Mouse (Mus musculus) urinary bladder, postnatal 36 days (tissue): ENCODE data around the gene Gm20503.

Experiments used
- DNase-seq, 2 experiments: peaks; one replicate each; pipeline ENCODE4 v3.0.0; 2022; ENCODE audit warnings: low spot score in 2 of 2, mixed read lengths in 1 of 2

Gene Gm20503

GRCm38 (mm10) chr4:59002948-59003805 is at the start of gene Gm20503:
Gene Gm20503, plus strand, starts transcription at chr4:59003210.
- DNase-seq, result peak; percentile 82 to 90

GRCm38 (mm10) chr4:58961719-58962118 is 41.3 kb upstream of the Gm20503 start:
- DNase-seq, result no peak

DNA sequence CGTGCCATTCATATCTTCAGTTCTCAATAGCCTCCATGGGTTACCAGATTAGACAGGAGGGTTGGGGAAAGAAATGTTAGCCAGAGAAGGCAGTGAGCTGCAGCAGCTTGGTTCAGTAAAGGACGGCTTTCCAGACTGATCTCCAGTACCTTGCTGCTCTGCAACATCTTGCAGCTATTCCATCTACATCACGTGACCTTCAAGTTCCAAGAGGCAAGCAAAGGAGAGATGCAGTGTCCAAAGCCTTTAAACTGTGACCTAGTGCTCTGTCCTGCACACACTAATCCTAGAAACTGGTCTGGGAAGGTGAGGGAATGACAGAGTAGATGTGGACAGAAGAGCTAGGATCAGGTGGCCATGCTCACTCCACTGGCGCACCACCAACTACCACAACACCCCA is 39.7 kb upstream of the Gm20503 start:
- DNase-seq, result no peak

- DNase-seq, result no peak
Observed at GRCm38 (mm10) chr4:58965136-58965535, 37.9 kb upstream of the Gm20503 start.

- DNase-seq, result no peak
Observed at GRCm38 (mm10) chr4:58970678-58971077, 32.3 kb upstream of the Gm20503 start.

DNA sequence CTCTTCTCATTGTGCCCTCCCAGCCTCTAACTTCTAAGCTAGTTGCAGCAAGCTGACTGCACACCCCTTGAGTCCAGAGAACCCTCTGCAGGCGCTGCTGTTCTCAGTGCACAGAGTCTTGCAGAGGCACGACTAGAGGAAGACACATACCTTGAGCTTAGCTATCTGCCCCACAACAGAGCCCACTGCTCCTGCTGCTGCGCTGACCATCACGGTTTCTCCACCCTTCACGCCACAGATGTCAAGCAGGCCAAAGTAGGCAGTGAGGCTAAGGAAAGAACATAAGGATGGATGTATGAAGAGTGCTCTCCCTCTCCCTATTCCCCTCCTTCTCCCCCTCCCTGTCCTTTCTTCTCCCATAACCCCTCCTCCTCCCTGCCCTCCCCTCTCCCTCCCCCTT is 27.3 kb upstream of the Gm20503 start:
- DNase-seq, result no peak

GRCm38 (mm10) chr4:58981421-58981820 is 21.6 kb upstream of the Gm20503 start:
- no peak for DNase-seq

- DNase-seq, result no peak
Observed at GRCm38 (mm10) chr4:58982806-58983205, 20.2 kb upstream of the Gm20503 start.

GRCm38 (mm10) chr4:58985157-58985648 is 17.8 kb upstream of the Gm20503 start:
- DNase-seq, result peak; percentile 79 to 81

- peak; percentile 69 to 84 for DNase-seq
Observed at GRCm38 (mm10) chr4:58986540-58987190, 16.3 kb upstream of the Gm20503 start, which contains the start of gene Ptgr1. Gene Ptgr1, minus strand, starts transcription at chr4:58987119.

DNA sequence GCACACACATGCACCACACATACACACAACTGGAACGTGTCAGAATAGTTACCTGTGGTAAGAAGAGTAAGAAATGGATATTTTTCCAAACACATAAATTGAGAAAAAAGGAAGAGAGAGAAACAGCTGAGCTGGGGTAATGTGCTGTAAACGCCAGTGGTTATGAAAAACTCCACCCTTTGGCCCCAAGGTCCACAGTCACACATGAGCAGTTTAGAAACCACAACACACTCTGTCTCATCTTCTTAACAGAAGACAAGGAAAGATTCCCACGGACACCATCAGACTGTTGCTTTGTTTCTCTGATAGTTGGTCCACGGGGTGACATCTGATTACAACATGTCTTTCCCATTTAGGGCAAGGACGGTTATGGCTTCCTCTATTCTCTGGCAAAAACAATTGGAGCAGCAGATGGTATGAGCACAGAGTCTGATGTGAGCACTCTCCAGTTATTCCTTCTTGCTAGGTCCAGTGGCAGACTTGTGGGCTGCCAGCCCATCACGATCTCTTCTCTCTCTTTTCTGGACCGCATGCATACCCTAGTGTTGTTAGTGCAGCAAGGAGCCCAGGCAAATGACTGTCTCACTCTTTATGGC is 13.6 kb upstream of the Gm20503 start:
- DNase-seq, result no peak

DNA sequence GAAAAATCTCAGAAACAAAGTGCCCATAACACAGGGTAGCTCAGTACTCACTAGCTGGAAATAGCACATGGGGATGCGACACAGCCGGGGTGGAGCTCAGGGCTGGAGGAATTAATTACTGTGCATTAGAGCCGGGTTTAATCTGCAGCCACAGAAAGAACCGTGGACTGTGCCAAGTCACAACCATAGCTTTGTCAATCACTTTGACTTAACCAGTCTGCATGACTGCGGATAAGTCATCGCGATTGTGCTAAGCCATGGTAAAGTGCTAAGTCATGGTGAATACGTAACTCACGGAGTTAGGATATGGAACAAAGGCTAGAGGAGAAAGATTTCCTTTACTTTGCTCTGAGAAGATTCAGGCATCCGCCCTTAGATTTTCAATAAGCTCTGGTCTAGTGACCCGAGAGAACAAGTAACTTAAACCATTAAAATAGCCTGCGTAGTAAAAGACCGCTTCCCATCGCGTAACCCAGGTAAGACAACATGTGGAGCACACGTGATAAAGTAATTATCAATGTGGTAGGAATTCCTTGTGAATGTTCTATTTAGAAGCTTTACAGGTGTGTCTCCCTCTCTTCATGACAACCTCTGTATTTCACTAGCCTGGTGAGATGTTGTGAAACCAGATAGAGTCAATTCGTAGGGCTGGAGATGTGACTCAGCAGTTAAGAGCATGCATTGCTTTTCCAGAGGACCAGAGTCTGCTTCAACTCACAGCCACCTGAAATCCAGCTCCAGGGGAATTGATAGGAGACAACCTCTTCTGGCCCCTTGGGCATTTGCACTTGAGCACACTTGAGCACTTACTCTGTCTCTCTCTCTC is 12.2 kb upstream of the Gm20503 start:
- DNase-seq, result no peak

- no peak for DNase-seq
Observed at GRCm38 (mm10) chr4:58992195-58992594, 10.8 kb upstream of the Gm20503 start.

GRCm38 (mm10) chr4:58994762-58995161 is 8.2 kb upstream of the Gm20503 start, which contains the start of gene Dnajc25:
Gene Dnajc25, plus strand, starts transcription at chr4:58995062.
- no peak for DNase-seq

GRCm38 (mm10) chr4:58995251-58995693 is 7.7 kb upstream of the Gm20503 start:
- no peak for DNase-seq

DNA sequence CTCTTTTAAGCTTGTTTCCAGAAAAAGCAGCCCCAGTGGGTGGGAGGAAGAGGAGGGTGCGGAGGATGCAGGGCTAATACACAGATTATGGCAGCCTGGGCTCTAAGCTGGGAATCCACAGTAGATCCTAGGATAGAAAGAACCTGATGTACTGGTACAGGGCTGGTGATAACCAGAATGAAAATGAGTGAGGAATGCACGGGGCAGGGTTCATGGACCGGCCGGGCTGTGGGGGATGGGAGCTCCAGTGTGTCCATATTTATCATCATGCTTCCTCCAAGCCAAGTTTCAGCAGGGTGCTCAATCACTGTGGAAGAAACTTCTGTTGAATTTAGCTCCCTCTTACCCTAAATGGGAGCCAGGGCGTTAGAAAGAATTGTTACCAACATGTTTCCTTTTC is 5.9 kb upstream of the Gm20503 start:
- DNase-seq, result no peak

GRCm38 (mm10) chr4:58998688-58999087 is 4.3 kb upstream of the Gm20503 start:
- DNase-seq, result no peak

DNA sequence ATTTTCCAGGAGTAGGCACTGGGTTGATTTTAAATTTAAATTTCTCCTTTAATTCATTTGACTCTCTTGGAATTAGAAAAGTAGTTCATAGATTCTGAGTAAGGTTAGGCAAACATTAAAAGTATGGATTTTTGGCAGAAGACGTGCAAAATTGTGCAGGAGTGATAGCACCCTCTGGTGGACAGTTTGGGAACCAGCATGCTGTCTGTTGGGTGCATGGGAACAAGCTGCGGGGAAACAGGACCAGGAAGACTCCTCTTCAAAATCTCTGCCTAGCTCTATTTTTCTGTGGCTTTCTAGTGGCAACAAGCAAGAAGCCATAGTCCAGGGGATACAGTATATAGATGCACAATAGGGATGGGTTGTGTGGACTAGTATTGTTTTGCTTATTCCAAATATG is 3.3 kb upstream of the Gm20503 start:
- peak; percentile 68 to 76 for DNase-seq

GRCm38 (mm10) chr4:59000614-59001013 is 2.4 kb upstream of the Gm20503 start:
- DNase-seq, result no peak

GRCm38 (mm10) chr4:59003806-59004200 is 793 bp downstream of the Gm20503 start:
- no peak for DNase-seq

DNA sequence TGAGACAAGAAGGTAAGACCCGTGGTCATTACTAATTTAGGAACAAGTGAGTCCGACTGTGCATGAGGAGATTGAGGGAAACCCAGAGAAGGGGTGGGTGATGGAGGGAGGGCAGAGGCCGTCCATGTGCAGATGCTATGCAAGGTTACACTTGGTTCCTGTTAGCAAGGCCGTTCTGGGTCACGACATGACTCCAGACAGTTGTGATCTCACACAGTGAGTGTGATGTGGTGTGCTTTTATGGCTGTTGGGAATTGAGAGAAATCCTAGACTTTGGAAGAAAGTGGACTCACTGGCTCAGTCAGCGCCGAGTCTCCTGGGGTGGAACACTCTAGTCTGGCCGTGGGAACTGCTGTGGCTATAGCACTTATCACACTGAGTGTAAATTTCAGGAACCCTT is 3.2 kb downstream of the Gm20503 start:
- DNase-seq, result no peak
